Mouse (Mus musculus) heart, embryonic 12.5 days (tissue): ENCODE data around the gene Prkg1. TPM values are rescaled to one million over a fixed set of nuclear protein-coding genes. Genes with fewer than 3 reads are reported as not detected.
"Not testable (repeated sequence)": the region's sequence is repeated elsewhere in the genome, so short reads cannot be mapped to it uniquely, and the experiment has no call there.

Experiments used
- ATAC-seq: fragments of 200-750 bp; cut with Nextera tagmentation; 2 replicates; pipeline ENCODE4 v1.8.0; 2017; ENCODE audit warnings: moderate TSS enrichment, moderate library complexity; ENCODE audit not compliant: insufficient number of reproducible peaks, low FRiP score
- H3K27ac ChIP-seq: fragments of 300-500 bp; sonication (generic); 2 replicates; pipeline ENCODE4 v1.5.1; 2016; ENCODE audit warnings: mild to moderate bottlenecking, moderate library complexity; ENCODE audit not compliant: poor library complexity, severe bottlenecking
- H3K27me3 ChIP-seq: fragments of 300-500 bp; sonication (generic); replicated peaks from 2 replicates; pipeline ENCODE4 v1.6.1; 2016; ENCODE audit warnings: mild to moderate bottlenecking, moderate library complexity
- H3K36me3 ChIP-seq: fragments of 300-500 bp; sonication (generic); 2 replicates; pipeline ENCODE4 v1.6.1; 2016; ENCODE audit warnings: mild to moderate bottlenecking, moderate library complexity
- H3K4me1 ChIP-seq: fragments of 300-500 bp; sonication (generic); replicated peaks from 2 replicates; pipeline ENCODE4 v1.6.1; 2016; ENCODE audit warnings: mild to moderate bottlenecking
- H3K4me2 ChIP-seq: fragments of 300-500 bp; sonication (generic); 2 replicates; pipeline ENCODE4 v1.6.1; 2016; ENCODE audit warnings: mild to moderate bottlenecking, moderate library complexity
- H3K4me3 ChIP-seq: fragments of 300-500 bp; sonication (generic); 2 replicates; pipeline ENCODE4 v1.5.1; 2016; ENCODE audit warnings: mild to moderate bottlenecking
- H3K9ac ChIP-seq: fragments of 300-500 bp; sonication (generic); 2 replicates; pipeline ENCODE4 v1.6.1; 2016; ENCODE audit warnings: mild to moderate bottlenecking, moderate library complexity
- H3K9me3 ChIP-seq: fragments of 300-500 bp; sonication (generic); replicated peaks from 2 replicates; pipeline ENCODE4 v1.6.1; 2016; ENCODE audit warnings: mild to moderate bottlenecking, moderate library complexity
- WGBS: fragments of 180-500 bp; shearing (Covaris S2); methylation state at CpG from one replicate; pipeline ENCODE4 v1.1.7; 2016; 5-methylcytosine and 5-hydroxymethylcytosine counted together
- polyA plus RNA-seq: library from polyadenylated mRNA; unstranded; fragments of >200 nt; fragmentation: Nextera tagmentation; extraction: Ambion mirVana; gene quantifications from 2 replicates; pipeline ENCODE4 v1.2.1, GENCODE M21; 2016

Gene Prkg1
- polyA plus RNA-seq, 1 experiment from 2014 or later, result 10.7 TPM

DNA sequence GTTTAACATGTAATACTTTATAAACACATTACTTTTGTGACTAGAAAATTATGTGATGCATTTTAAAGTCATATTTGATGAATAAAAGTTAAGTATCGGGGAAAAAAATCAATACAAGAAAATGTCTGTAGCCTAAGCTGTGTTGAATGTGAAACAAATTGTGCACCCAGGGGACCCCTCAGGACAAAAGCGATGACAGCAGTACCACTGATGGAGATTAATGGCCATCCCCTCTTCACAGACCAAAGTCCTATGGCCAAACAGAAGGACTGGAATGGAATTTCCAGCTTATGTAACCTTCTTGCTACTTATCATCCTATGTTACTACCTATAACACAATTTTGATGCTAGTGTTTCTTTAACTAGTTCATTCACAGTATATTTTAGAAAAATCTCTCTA, 473.6 kb downstream of the Prkg1 start:
- H3K4me2 ChIP-seq, result no peak overlapping the region
- H3K9me3 ChIP-seq, result no peaks in the 10 kb centered on the region
- 0 out of 2 replicates have a peak, but pooled peaks cover 3% of the 10 kb centered on the region for H3K4me1 ChIP-seq
- no peak for ATAC-seq
- WGBS, result 75% methylated on average over 2 of the region's 2 CpGs
- no peak overlapping the region for H3K27ac ChIP-seq
- H3K9ac ChIP-seq, result no peak overlapping the region
- H3K4me3 ChIP-seq, result no peak overlapping the region
- no peaks in the 10 kb centered on the region for H3K36me3 ChIP-seq
- H3K27me3 ChIP-seq, result no peaks in the 10 kb centered on the region

GRCm38 (mm10) chr19:31284581-31284980, 480.3 kb downstream of the Prkg1 start:
- 31% methylated on average over 3 of the region's 3 CpGs for WGBS
- ATAC-seq, result no peak
- Histone ChIP-seq H3K4me3 (no peak overlapping the region), H3K27ac (no peak overlapping the region), H3K4me1 (0 out of 2 replicates have a peak, but pooled peaks cover 7% of the 10 kb centered on the region), H3K27me3 (no peaks in the 10 kb centered on the region), H3K4me2 (no peak overlapping the region), H3K9me3 (no peaks in the 10 kb centered on the region), H3K9ac (no peak overlapping the region), H3K36me3 (no peaks in the 10 kb centered on the region)

DNA sequence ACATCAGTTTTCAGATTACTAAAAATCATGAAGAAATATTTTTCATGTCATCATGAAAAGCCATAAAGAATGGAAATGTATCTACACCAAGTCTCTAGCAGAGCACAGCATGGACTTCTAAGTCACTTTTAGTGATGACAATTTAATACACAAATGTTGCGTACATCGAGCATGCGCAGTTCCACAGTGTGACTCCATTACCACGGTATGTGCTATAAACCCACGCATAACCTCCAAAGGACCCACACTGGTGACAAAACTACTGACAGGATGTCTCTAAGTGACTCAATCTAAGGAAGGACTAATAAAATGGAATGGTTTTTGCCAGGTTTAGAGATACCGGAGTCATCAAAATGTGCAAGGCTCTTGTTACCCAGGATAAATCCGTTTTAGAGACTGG, 480.7 kb downstream of the Prkg1 start:
- no peaks in the 10 kb centered on the region for H3K27me3 ChIP-seq
- H3K9ac ChIP-seq, result no peak overlapping the region
- no peak overlapping the region for H3K27ac ChIP-seq
- no peak for ATAC-seq
- H3K4me2 ChIP-seq, result no peak overlapping the region
- 0 out of 2 replicates have a peak, but pooled peaks cover 7% of the 10 kb centered on the region for H3K4me1 ChIP-seq
- WGBS, result 89% methylated on average over 7 of the region's 7 CpGs
- H3K4me3 ChIP-seq, result no peak overlapping the region
- H3K36me3 ChIP-seq, result no peaks in the 10 kb centered on the region
- no peaks in the 10 kb centered on the region for H3K9me3 ChIP-seq

- Histone ChIP-seq H3K9ac (no peak overlapping the region), H3K27me3 (no peaks in the 10 kb centered on the region), H3K4me2 (no peak overlapping the region), H3K4me3 (no peak overlapping the region), H3K9me3 (no peaks in the 10 kb centered on the region), H3K27ac (no peak overlapping the region), H3K4me1 (0 out of 2 replicates have a peak, but pooled peaks cover 7% of the 10 kb centered on the region), H3K36me3 (no peaks in the 10 kb centered on the region)
- 80% methylated on average over 2 of the region's 2 CpGs for WGBS
- ATAC-seq, result no peak
Observed at GRCm38 (mm10) chr19:31283617-31284016, 481.2 kb downstream of the Prkg1 start.

GRCm38 (mm10) chr19:31279797-31280486, 484.9 kb downstream of the Prkg1 start:
- no peak overlapping the region for H3K9ac ChIP-seq
- no peaks in the 10 kb centered on the region for H3K9me3 ChIP-seq
- ATAC-seq, result no peak
- H3K4me3 ChIP-seq, result no peak overlapping the region
- H3K27ac ChIP-seq, result no peak overlapping the region
- H3K27me3 ChIP-seq, result no peaks in the 10 kb centered on the region
- H3K4me1 ChIP-seq, result 0 out of 2 replicates have a peak, but pooled peaks cover 4% of the 10 kb centered on the region
- no peaks in the 10 kb centered on the region for H3K36me3 ChIP-seq
- 75% methylated on average over 7 of the region's 7 CpGs for WGBS
- no peak overlapping the region for H3K4me2 ChIP-seq

- Histone ChIP-seq H3K27me3 (no peaks in the 10 kb centered on the region), H3K9me3 (no peaks in the 10 kb centered on the region), H3K4me3 (no peak overlapping the region), H3K4me1 (no peaks in the 10 kb centered on the region), H3K36me3 (no peaks in the 10 kb centered on the region), H3K27ac (no peak overlapping the region), H3K9ac (no peak overlapping the region), H3K4me2 (no peak overlapping the region)
- WGBS, result 89% methylated on average over 1 of the region's 1 CpGs
- ATAC-seq, result no peak
Observed at GRCm38 (mm10) chr19:31262438-31262837, 502.4 kb downstream of the Prkg1 start.

GRCm38 (mm10) chr19:31260494-31260893, 504.3 kb downstream of the Prkg1 start:
- Histone ChIP-seq H3K4me2 (no peak overlapping the region), H3K36me3 (no peaks in the 10 kb centered on the region), H3K9ac (no peak overlapping the region), H3K4me3 (no peak overlapping the region), H3K9me3 (no peaks in the 10 kb centered on the region), H3K27ac (no peak overlapping the region), H3K27me3 (no peaks in the 10 kb centered on the region), H3K4me1 (no peaks in the 10 kb centered on the region)
- no peak for ATAC-seq

GRCm38 (mm10) chr19:31255780-31256179, 509.1 kb downstream of the Prkg1 start:
- Histone ChIP-seq H3K27me3 (no peaks in the 10 kb centered on the region), H3K9ac (no peak overlapping the region), H3K4me3 (no peak overlapping the region), H3K9me3 (no peaks in the 10 kb centered on the region), H3K4me1 (no peaks in the 10 kb centered on the region), H3K27ac (no peak overlapping the region), H3K36me3 (no peaks in the 10 kb centered on the region), H3K4me2 (no peak overlapping the region)
- 77% methylated on average over 2 of the region's 2 CpGs for WGBS
- no peak for ATAC-seq

- no peaks in the 10 kb centered on the region for H3K4me1 ChIP-seq
- no peak overlapping the region for H3K27ac ChIP-seq
- no peaks in the 10 kb centered on the region for H3K36me3 ChIP-seq
Observed at GRCm38 (mm10) chr19:31232410-31232809, 532.4 kb downstream of the Prkg1 start.

GRCm38 (mm10) chr19:31228385-31228784, 536.4 kb downstream of the Prkg1 start:
- 89% methylated on average over 3 of the region's 3 CpGs for WGBS
- no peak for ATAC-seq
- no peaks in the 10 kb centered on the region for H3K27me3 ChIP-seq
- no peak overlapping the region for H3K4me3 ChIP-seq
- H3K4me1 ChIP-seq, result no peaks in the 10 kb centered on the region
- H3K4me2 ChIP-seq, result no peak overlapping the region
- H3K9ac ChIP-seq, result no peak overlapping the region
- H3K27ac ChIP-seq, result no peak overlapping the region
- no peaks in the 10 kb centered on the region for H3K9me3 ChIP-seq
- H3K36me3 ChIP-seq, result no peaks in the 10 kb centered on the region

More at GRCm38 (mm10) chr19:31232410-31232809, 532.4 kb downstream of the Prkg1 start:
- Histone ChIP-seq H3K9me3 (no peaks in the 10 kb centered on the region), H3K27me3 (no peaks in the 10 kb centered on the region), H3K9ac (no peak overlapping the region), H3K4me3 (no peak overlapping the region), H3K4me2 (no peak overlapping the region)
- ATAC-seq, result no peak

DNA sequence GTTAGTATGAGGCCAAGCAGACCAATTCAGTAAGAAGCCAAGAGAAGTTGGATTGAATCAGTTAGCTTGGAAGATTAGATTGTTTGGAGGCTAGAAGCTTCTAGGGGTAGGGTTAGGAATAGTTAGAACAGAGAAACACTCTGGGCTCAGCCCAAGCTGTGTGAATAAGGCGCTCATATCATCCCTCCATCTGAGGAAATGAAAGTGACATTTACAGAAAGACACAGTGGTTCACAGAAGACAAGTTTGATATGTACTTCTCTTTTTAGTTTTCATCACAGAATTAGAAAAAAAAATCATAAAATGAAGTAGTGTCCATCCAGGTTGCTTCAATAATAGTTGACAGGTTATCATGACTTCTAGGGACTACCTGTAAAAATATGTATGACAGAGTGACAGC, 541.4 kb downstream of the Prkg1 start:
- Histone ChIP-seq H3K4me1 (no peaks in the 10 kb centered on the region), H3K4me2 (no peak overlapping the region), H3K9me3 (no peaks in the 10 kb centered on the region), H3K27me3 (no peaks in the 10 kb centered on the region), H3K27ac (no peak overlapping the region), H3K4me3 (no peak overlapping the region), H3K9ac (no peak overlapping the region), H3K36me3 (no peaks in the 10 kb centered on the region)
- no peak for ATAC-seq
- WGBS, result 91% methylated on average over 1 of the region's 1 CpGs

- not testable (repeated sequence) for H3K9me3 ChIP-seq, H3K4me2 ChIP-seq, H3K4me1 ChIP-seq, H3K27me3 ChIP-seq, H3K4me3 ChIP-seq, H3K27ac ChIP-seq, ATAC-seq, H3K9ac ChIP-seq, H3K36me3 ChIP-seq
- 72% methylated on average over 4 of the region's 4 CpGs for WGBS
Observed at GRCm38 (mm10) chr19:31219261-31219660, 545.6 kb downstream of the Prkg1 start.
